Mouse (Mus musculus) brain, embryonic 18.5 days (tissue): ENCODE data around the gene Mindy4b-ps.

Source experiments
- DNase-seq: peaks from one replicate; pipeline ENCODE4 v3.0.0-alpha.2; 2012; ENCODE audit warnings: low read depth, low spot score

Gene Mindy4b-ps

GRCm38 (mm10) chr3:58785863-58786262 is 36.2 kb downstream of the Mindy4b-ps start:
- DNase-seq = peak; percentile 28

- DNase-seq = no peak
Observed at GRCm38 (mm10) chr3:58784219-58785092, 37.7 kb downstream of the Mindy4b-ps start.

- DNase-seq = no peak
Observed at GRCm38 (mm10) chr3:58783602-58784218, 38.4 kb downstream of the Mindy4b-ps start.

GRCm38 (mm10) chr3:58756429-58756828 is 65.7 kb downstream of the Mindy4b-ps start:
- no peak for DNase-seq

GRCm38 (mm10) chr3:58755769-58756168 is 66.3 kb downstream of the Mindy4b-ps start:
- no peak for DNase-seq

DNA sequence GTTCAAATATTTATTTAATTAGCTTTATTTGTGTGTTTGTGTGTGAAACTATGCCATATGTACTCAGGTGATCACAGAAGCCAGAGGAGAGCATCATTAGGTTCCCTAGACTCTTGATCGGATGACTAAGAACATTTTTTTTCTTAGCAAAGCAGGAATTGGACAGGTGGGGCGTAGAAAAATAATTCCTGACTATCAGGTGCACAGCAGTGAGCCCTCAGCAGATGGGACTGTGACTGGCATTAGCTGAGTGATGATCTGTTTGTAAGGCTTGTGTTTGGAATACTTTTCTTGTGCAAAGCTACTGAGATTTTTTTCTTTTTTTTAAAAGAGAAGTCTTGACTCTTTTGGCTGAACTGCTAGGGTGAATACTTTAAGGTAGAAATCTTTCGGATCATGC is 67.8 kb downstream of the Mindy4b-ps start:
- DNase-seq = no peak

GRCm38 (mm10) chr3:58751818-58752620 is 70.1 kb downstream of the Mindy4b-ps start:
- DNase-seq = no peak

GRCm38 (mm10) chr3:58748724-58749123 is 73.4 kb downstream of the Mindy4b-ps start:
- DNase-seq = no peak

GRCm38 (mm10) chr3:58747924-58748323 is 74.2 kb downstream of the Mindy4b-ps start:
- no peak for DNase-seq

DNA sequence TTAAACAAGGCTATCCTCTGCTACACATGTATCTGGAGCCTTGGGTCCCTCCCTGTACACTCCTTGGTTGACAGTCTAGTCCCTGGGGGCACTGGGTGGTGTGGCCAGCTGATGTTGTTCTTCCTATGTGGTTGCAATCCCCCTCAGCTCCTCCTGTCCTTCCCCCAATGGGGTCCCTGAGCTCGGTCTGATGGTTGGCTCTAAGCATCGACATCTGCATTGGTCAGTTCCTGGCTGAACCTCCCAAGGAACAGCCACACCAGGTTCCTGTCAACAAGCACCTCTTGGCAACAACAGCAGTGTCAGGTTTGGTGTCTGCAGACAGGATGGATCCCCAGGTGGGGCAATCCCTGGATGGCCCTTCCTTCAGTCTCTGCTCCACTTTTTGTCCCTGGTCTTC is 82.6 kb downstream of the Mindy4b-ps start:
- no peak for DNase-seq
